Mouse (Mus musculus) MEL (cell line): Measurements from ENCODE around the gene Gab2.

ENCODE experiments used
- BHLHE40 ChIP-seq: IDR thresholded peaks from 2 replicates; pipeline ENCODE4 v1.6.1; 2012; ENCODE audit warnings: low read depth, mild to moderate bottlenecking, inconsistent platforms, low read length, improper control_type of control experiment, borderline replicate concordance
- CHD2 ChIP-seq: IDR thresholded peaks from 2 replicates; pipeline ENCODE4 v1.6.1; 2011; ENCODE audit warnings: low read length, improper control_type of control experiment
- CTCF ChIP-seq, 3 experiments: IDR thresholded peaks in 2 of 3; conservative IDR thresholded peaks in 1 of 3; 2 replicates each; pipeline ENCODE4 v1.5.1; 2011 to 2012; ENCODE audit warnings: low read length in 3 of 3, low read depth in 2 of 3, mild to moderate bottlenecking in 2 of 3, improper control_type of control experiment in 1 of 3, inconsistent platforms in 1 of 3, mixed read lengths in 1 of 3, moderate library complexity in 1 of 3; ENCODE audit not compliant: control insufficient read depth in 1 of 3, insufficient read depth in 1 of 3, poor library complexity in 1 of 3, severe bottlenecking in 1 of 3
- E2F4 ChIP-seq: IDR thresholded peaks from 2 replicates; pipeline ENCODE4 v1.6.1; 2011; ENCODE audit warnings: low read depth, low read length, improper control_type of control experiment, borderline replicate concordance
- HCFC1 ChIP-seq: IDR thresholded peaks from 2 replicates; pipeline ENCODE4 v1.6.1; 2012; ENCODE audit warnings: low read depth, mild to moderate bottlenecking, inconsistent platforms, low read length, improper control_type of control experiment, moderate library complexity
- KAT2A ChIP-seq: conservative IDR thresholded peaks from 2 replicates; pipeline ENCODE4 v1.6.1; 2012; ENCODE audit warnings: low read depth, low read length, improper control_type of control experiment, inconsistent platforms
- POLR2A ChIP-seq, 2 experiments: IDR thresholded peaks; 2 replicates each; pipeline ENCODE4 v1.6.1; 2011 to 2012; ENCODE audit warnings: low read length in 2 of 2, mild to moderate bottlenecking in 2 of 2, control low read depth in 1 of 2, improper control_type of control experiment in 1 of 2, low read depth in 1 of 2, moderate library complexity in 1 of 2; ENCODE audit not compliant: control insufficient read depth in 1 of 2, insufficient read depth in 1 of 2, poor library complexity in 1 of 2
- POLR2AphosphoS2 ChIP-seq: IDR thresholded peaks from 2 replicates; pipeline ENCODE4 v1.6.1; 2011; ENCODE audit warnings: low read length, improper control_type of control experiment
- TAL1 ChIP-seq: IDR thresholded peaks from 2 replicates; pipeline ENCODE4 v1.6.1; 2012; ENCODE audit warnings: mild to moderate bottlenecking, inconsistent platforms, low read length, moderate library complexity, mixed read lengths
- USF1 ChIP-seq: IDR thresholded peaks from 2 replicates; pipeline ENCODE4 v1.6.1; 2014; ENCODE audit warnings: low read depth, mild to moderate bottlenecking, inconsistent platforms, low read length, improper control_type of control experiment, moderate library complexity
- ZKSCAN1 ChIP-seq: IDR thresholded peaks from 2 replicates; pipeline ENCODE4 v1.6.1; 2012; ENCODE audit warnings: low read depth, mild to moderate bottlenecking, inconsistent platforms, low read length, improper control_type of control experiment, moderate library complexity

DNA sequence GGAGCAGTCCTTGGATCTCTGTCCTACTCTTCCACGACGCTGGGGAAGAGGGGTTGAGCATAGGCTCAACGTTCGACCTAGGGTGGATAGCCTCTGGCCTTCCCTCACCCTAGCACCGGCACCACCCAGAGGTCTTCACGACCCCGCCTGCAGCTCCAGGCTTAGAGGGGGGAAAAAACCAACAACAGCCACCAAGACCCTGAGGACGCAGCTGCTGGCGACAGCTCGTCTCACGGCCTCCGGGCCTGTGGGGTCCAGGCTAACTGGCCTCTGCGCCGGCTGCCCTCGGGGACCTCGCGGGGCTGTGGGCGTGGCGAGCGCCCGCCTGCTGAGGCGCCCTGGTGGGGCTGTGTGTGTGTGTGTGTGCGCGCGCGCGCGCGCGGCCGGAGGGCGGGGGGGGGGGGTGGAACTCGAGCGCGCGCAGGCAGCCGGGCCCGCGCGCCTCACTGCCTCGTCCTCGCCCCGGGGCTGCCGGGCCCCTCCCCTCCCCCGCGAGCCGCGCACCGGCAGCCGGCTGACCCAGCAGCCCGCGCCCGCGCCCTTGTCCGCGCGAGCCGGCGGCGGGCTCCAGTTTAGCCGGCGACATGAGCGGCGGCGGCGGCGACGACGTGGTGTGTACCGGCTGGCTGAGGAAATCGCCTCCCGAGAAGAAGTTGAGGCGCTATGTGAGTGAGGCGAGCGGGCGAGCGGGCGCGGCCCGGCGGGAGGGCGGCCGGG, at the start of gene Gab2:
- TF ChIP-seq CTCF (IDR thresholded peaks at IDR 0.05 in 2 of 3, conservative IDR thresholded peaks at IDR 0.05 in 1 of 3; ENCODE audit: control insufficient read depth in 1 of 3, insufficient read depth in 1 of 3, low read depth in 2 of 3, low read length in 3 of 3, poor library complexity in 1 of 3, severe bottlenecking in 1 of 3) (no peak), KAT2A (no peak), BHLHE40 (no peak), POLR2AphosphoS2 (no peak), ZKSCAN1 (no peak), HCFC1 (no peak), POLR2A (IDR thresholded peaks at IDR 0.05; ENCODE audit: control insufficient read depth in 1 of 2, insufficient read depth in 1 of 2, low read depth in 1 of 2, low read length in 2 of 2, poor library complexity in 1 of 2) (peak; percentile 59 to 63; a peak in 3 of 4 replicates), E2F4 (no peak), TAL1 (no peak), CHD2 (no peak), USF1 (no peak)
